Mouse (Mus musculus): ENCODE data around the gene Kif28. TPM values are rescaled to one million over a fixed set of nuclear protein-coding genes. Genes with fewer than 3 reads are reported as not detected.
A peak's percentile ranks its signal among the peaks of the same experiment; 100 is the strongest.

The Kif28 gene
- polyA plus RNA-seq, 1 experiment from 2014 or later = not detected

DNA sequence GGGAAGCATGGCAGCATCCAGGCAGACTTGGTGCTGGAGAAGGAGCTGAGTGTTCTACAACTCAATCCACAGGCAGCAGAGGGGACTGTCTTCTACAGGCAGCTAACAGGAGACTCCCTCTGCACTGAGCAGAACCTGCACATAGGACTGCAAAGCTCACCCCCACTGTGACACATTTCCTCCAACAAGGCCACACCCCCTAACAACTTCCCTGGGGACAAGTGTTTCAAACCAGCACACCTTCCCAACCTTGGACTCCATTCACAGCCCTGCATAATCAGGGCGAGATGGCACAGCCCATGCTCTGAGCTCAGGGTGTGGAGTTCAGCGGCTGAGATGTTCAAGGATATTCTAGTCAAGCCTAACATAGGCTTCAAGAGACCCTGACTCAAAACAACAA, 68.0 kb downstream of the Kif28 start:
- no peak overlapping the region for H3K4me2 ChIP-seq (replicated peaks; ENCODE audit: low read depth)
- peaks cover 64% of the 10 kb centered on the region for H3K36me3 ChIP-seq (ENCODE audit: control insufficient read depth, insufficient read depth)
- H3K4me3 ChIP-seq (ENCODE audit: low read depth, low read length) = no peak overlapping the region
- H3K27ac ChIP-seq (ENCODE audit: low read depth, low read length) = no peak overlapping the region
- WGBS = 80% methylated on average over 2 of the region's 2 CpGs
- no peak for ATAC-seq
- H3K4me1 ChIP-seq (replicated peaks; ENCODE audit: control insufficient read depth, insufficient read depth, low read length) = no peaks in the 10 kb centered on the region
- no peaks in the 10 kb centered on the region for H3K9me3 ChIP-seq (ENCODE audit: control insufficient read depth)
- H3K9ac ChIP-seq (ENCODE audit: low read depth, low read length) = no peak overlapping the region
- no peaks in the 10 kb centered on the region for H3K27me3 ChIP-seq (replicated peaks; ENCODE audit: control insufficient read depth, insufficient read depth, low read length)
- no peak for TF ChIP-seq CTCF (IDR thresholded peaks at IDR 0.05; ENCODE audit: low read depth)

DNA sequence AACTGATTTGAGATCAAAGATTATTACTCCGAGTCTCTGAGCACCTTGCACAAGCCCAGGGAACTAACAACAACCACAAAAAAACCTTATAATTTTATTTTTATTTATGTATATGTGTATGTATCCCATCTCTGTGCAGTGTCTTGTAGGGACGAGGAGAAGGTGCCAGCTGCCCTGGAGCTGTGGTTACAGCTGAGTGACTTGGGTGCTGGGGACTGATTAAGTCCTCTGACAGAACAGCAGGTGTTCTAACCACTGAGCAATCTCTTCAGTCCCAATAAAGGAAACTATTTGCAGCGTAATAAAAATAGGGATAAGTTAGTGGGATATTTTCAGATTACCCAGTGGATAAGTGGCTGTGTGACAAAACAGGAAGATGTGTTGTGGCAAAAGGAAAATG, 70.7 kb downstream of the Kif28 start:
- no peaks in the 10 kb centered on the region for H3K27me3 ChIP-seq (replicated peaks; ENCODE audit: control insufficient read depth, insufficient read depth, low read length)
- no peak for ATAC-seq
- peaks cover 46% of the 10 kb centered on the region for H3K36me3 ChIP-seq (ENCODE audit: control insufficient read depth, insufficient read depth)
- WGBS = 92% methylated on average over 3 of the region's 3 CpGs
- H3K27ac ChIP-seq (ENCODE audit: low read depth, low read length) = no peak overlapping the region
- no peak for TF ChIP-seq CTCF (IDR thresholded peaks at IDR 0.05; ENCODE audit: low read depth)
- H3K4me2 ChIP-seq (replicated peaks; ENCODE audit: low read depth) = no peak overlapping the region
- H3K4me3 ChIP-seq (ENCODE audit: low read depth, low read length) = no peak overlapping the region
- H3K4me1 ChIP-seq (replicated peaks; ENCODE audit: control insufficient read depth, insufficient read depth, low read length) = no peaks in the 10 kb centered on the region
- no peak overlapping the region for H3K9ac ChIP-seq (ENCODE audit: low read depth, low read length)
- no peaks in the 10 kb centered on the region for H3K9me3 ChIP-seq (ENCODE audit: control insufficient read depth)

DNA sequence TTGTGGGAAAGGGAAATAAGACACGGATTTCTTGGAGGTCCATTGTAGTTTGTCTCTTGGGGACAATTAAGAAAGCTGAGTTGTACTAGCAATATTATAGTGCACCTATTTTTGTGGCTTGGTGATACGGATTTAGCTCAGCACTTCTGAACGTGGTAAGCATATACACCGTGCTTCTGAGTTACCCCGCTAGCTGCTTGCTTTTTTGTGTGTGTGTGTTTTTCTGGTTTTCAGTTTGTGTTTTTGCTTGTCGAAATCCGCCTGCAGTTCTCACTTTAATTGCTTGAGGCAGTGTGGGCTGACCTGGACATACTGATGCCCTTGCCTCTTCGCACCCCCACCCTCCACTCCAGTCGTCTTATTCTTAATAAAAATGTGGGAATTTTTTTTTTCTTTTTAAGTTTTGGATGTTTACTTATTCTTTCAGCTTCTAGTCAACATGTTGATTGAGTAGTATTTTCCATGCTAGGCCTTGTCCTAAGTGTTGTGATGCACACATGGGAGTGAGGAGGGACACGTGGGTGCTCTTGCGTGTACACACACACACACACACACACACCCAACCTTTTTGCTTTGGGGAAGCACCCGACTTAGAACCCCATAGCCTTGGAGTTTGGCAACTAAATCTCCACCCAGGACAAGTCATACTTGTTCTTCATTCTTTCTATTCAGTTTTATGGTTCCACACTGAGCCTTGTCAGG, 76.1 kb downstream of the Kif28 start:
- H3K9ac ChIP-seq (ENCODE audit: low read depth, low read length) = peak overlapping the region; percentile 74
- no peaks in the 10 kb centered on the region for H3K9me3 ChIP-seq (ENCODE audit: control insufficient read depth)
- no peaks in the 10 kb centered on the region for H3K4me1 ChIP-seq (replicated peaks; ENCODE audit: control insufficient read depth, insufficient read depth, low read length)
- peak overlapping the region; percentile 88 for H3K4me2 ChIP-seq (replicated peaks; ENCODE audit: low read depth)
- 25% methylated on average over 12 of the region's 12 CpGs for WGBS
- peaks cover 15% of the 10 kb centered on the region; the same call in 1 of the 2 replicates for H3K36me3 ChIP-seq (ENCODE audit: control insufficient read depth, insufficient read depth)
- no peak overlapping the region for H3K27ac ChIP-seq (ENCODE audit: low read depth, low read length)
- H3K27me3 ChIP-seq (replicated peaks; ENCODE audit: control insufficient read depth, insufficient read depth, low read length) = no peaks in the 10 kb centered on the region
- H3K4me3 ChIP-seq (ENCODE audit: low read depth, low read length) = peak overlapping the region; percentile 68
- ATAC-seq = no peak
- TF ChIP-seq CTCF (IDR thresholded peaks at IDR 0.05; ENCODE audit: low read depth) = peak; percentile 48

DNA sequence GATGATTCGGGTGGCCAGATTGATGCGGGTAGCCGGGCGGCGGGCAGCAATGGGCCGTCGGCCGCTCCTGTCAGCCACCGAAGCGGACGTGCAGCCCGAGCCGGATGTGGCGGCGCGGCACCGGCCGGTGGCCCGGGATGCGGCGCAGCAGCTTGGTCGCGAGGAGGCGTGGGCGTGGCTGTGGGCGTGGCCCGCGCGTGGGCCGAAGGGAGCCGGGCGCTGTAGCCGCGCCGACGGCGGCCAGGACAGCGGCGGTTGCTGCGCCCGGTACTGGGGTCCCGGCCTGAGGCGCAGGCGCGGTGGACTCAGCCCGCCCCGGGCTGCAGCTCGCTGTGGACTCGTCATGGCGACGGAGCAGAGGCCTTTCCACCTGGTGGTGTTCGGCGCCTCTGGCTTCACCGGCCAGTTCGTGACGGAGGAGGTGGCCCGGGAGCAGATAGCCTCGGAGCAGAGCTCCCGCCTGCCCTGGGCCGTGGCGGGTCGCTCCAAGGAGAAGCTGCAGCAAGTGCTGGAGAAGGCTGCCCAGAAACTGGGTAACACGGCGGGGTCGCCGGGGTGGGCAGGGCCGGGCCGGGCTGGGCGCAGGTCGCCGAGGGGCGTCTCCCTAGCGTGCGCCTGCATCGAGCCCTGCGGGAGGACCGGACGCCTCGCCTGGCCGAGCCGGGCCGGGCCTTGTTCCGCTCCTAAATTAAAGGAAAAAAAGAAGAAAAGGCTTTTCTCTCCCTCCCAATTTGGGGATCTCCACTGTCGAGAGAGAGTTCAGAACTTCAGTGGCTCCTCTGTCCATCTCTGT, 76.9 kb downstream of the Kif28 start, which contains the start of gene Sccpdh:
Sccpdh (plus strand) TSS at position 198 of the 793 bp plus-strand sequence.
- no peak; the same call in 1 of the 2 replicates for TF ChIP-seq CTCF (IDR thresholded peaks at IDR 0.05; ENCODE audit: low read depth)
- H3K9ac ChIP-seq (ENCODE audit: low read depth, low read length) = peak within 1 kb of the TSS; percentile 74
- no peaks in the 10 kb centered on the region for H3K27me3 ChIP-seq (replicated peaks; ENCODE audit: control insufficient read depth, insufficient read depth, low read length)
- peak; percentile 85 for ATAC-seq
- H3K27ac ChIP-seq (ENCODE audit: low read depth, low read length) = peak within 1 kb of the TSS; percentile 88
- no peaks in the 10 kb centered on the region for H3K4me1 ChIP-seq (replicated peaks; ENCODE audit: control insufficient read depth, insufficient read depth, low read length)
- under 1% methylated on average over 74 of the region's 84 CpGs for WGBS
- no peaks in the 10 kb centered on the region for H3K9me3 ChIP-seq (ENCODE audit: control insufficient read depth)
- peak within 1 kb of the TSS; percentile 68 for H3K4me3 ChIP-seq (ENCODE audit: low read depth, low read length)
- peak within 1 kb of the TSS; percentile 88 for H3K4me2 ChIP-seq (replicated peaks; ENCODE audit: low read depth)
- H3K36me3 ChIP-seq (ENCODE audit: control insufficient read depth, insufficient read depth) = peaks cover 9% of the 10 kb centered on the region; the same call in 1 of the 2 replicates

DNA sequence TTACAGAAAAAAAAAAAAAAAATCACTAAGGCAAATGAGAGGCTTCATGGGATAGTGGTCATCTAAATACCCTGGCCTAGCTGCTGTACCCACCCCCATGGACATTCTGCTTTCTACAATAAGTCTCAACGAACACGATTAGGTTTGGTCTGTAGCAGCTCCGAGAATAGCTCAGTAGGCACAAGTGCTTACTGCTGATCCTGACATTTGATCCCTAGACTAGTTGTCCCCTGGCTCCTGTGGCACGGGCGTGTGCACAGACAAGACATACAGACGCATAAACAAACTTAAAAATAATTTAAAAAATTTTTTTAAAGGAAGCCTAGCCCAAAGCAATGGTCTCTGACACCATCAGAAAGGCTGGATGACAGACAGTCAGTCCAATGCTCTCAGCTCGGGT, 77.6 kb downstream of the Kif28 start:
- no peak for ATAC-seq
- Histone ChIP-seq H3K4me2 (replicated peaks; ENCODE audit: low read depth) (peak overlapping the region; percentile 88), H3K4me3 (ENCODE audit: low read depth, low read length) (peak overlapping the region; percentile 68), H3K4me1 (replicated peaks; ENCODE audit: control insufficient read depth, insufficient read depth, low read length) (no peaks in the 10 kb centered on the region), H3K36me3 (ENCODE audit: control insufficient read depth, insufficient read depth) (peaks cover 6% of the 10 kb centered on the region; the same call in 1 of the 2 replicates), H3K27ac (ENCODE audit: low read depth, low read length) (peak overlapping the region; percentile 88), H3K9ac (ENCODE audit: low read depth, low read length) (peak overlapping the region; percentile 74), H3K27me3 (replicated peaks; ENCODE audit: control insufficient read depth, insufficient read depth, low read length) (no peaks in the 10 kb centered on the region), H3K9me3 (ENCODE audit: control insufficient read depth) (no peaks in the 10 kb centered on the region)
- TF ChIP-seq CTCF (IDR thresholded peaks at IDR 0.05; ENCODE audit: low read depth) = no peak
- 18% methylated on average over 7 of the region's 7 CpGs for WGBS

DNA sequence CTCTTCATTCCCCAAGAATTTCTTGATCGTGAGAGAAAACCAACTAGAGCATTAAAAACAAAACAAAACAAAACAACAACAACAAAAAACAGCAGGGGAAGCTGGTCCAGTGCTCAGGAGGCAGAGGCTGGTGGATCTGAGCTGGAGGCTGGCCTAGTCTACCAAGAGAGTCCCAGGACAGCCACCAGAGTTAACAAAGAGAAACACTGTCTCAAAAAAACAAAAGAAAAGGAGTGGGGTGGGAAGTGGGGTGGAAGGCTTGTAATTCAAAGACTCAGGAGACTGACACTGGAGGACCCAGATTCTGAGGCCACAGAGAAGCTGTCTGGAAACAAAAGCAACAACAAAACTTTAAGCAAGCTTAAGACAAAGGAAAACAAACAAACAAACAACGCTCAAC, 78.1 kb downstream of the Kif28 start:
- TF ChIP-seq CTCF (IDR thresholded peaks at IDR 0.05; ENCODE audit: low read depth) = no peak
- no peak for ATAC-seq
- H3K9me3 ChIP-seq (ENCODE audit: control insufficient read depth) = no peaks in the 10 kb centered on the region
- 82% methylated on average over 2 of the region's 2 CpGs for WGBS
- no peak overlapping the region for H3K9ac ChIP-seq (ENCODE audit: low read depth, low read length)
- H3K4me1 ChIP-seq (replicated peaks; ENCODE audit: control insufficient read depth, insufficient read depth, low read length) = no peaks in the 10 kb centered on the region
- H3K4me2 ChIP-seq (replicated peaks; ENCODE audit: low read depth) = no peak overlapping the region; the same call in 1 of the 2 replicates
- no peak overlapping the region for H3K4me3 ChIP-seq (ENCODE audit: low read depth, low read length)
- no peaks in the 10 kb centered on the region for H3K27me3 ChIP-seq (replicated peaks; ENCODE audit: control insufficient read depth, insufficient read depth, low read length)
- no peak overlapping the region for H3K27ac ChIP-seq (ENCODE audit: low read depth, low read length)
- H3K36me3 ChIP-seq (ENCODE audit: control insufficient read depth, insufficient read depth) = peaks cover 2% of the 10 kb centered on the region; the same call in 1 of the 2 replicates
